Comparison of ENCODE assay signal across 11 mouse cellular contexts in the genomic region with DNA sequence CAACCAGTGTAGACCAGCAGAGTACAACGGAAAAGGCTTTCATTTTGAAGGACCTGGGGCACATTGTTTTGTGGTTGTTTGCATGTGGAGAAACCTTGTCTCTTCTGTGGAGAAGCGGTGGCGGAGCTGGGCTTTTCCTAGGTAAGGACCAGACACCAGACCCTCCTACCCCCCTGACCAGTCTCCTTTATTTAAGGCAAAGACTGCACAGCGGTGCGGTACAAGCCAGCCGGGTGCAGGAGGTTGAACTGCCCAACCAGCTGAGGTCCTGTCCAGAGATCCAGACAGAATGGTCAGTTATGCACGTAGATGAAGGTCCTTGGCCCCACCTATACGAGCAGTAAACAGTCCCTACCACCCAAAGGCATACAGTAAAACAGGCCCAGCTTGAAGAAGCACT. TPM values are rescaled to one million over a fixed set of nuclear protein-coding genes. Genes with fewer than 3 reads are reported as not detected.
A peak's percentile ranks its signal among the peaks of the same experiment; 100 is the strongest.
DNase-seq lines count a peak whose midpoint lies in the region; ATAC-seq lines count a peak whose summit lies in the region.
"Had no signal": no experiment of that assay in that cellular context is flagged by ENCODE, and none has a peak within 500 bp of the region (broad histone marks: within the 10 kb centered on the region; RNA-seq: fewer than 3 reads in every experiment).

No protein-coding gene starts in this region.

- peak overlapping the region; percentile 38; the same call in 1 of the 2 replicates for H3K4me3 ChIP-seq in kidney, embryonic 16.5 days (ENCODE audit: low read length)
- no peak overlapping the region; the same call in 1 of the 2 replicates for H3K4me3 ChIP-seq in forebrain, embryonic 11.5 days (ENCODE audit: low read depth, low read length)
- H3K4me3 ChIP-seq in intestine, embryonic 15.5 days (replicated peaks): peak overlapping the region; percentile 31
- H3K4me3 ChIP-seq in neural tube, embryonic 11.5 days (ENCODE audit: low read depth, low read length): no peak overlapping the region; the same call in 1 of the 2 replicates

- no peaks in the 10 kb centered on the region for H3K36me3 ChIP-seq in kidney, embryonic 16.5 days (ENCODE audit: insufficient read depth, low read length)
- H3K36me3 ChIP-seq in forebrain, embryonic 11.5 days (ENCODE audit: control insufficient read depth, insufficient read depth, low read length): no peaks in the 10 kb centered on the region
- H3K36me3 ChIP-seq in intestine, embryonic 15.5 days: no peaks in the 10 kb centered on the region
- H3K36me3 ChIP-seq in neural tube, embryonic 11.5 days (ENCODE audit: control insufficient read depth, insufficient read depth, low read length): no peaks in the 10 kb centered on the region

- no peaks in the 10 kb centered on the region for H3K9me3 ChIP-seq in kidney, embryonic 16.5 days (ENCODE audit: low read length)
- no peaks in the 10 kb centered on the region for H3K9me3 ChIP-seq in forebrain, embryonic 11.5 days (ENCODE audit: control insufficient read depth, low read length)
- H3K9me3 ChIP-seq in intestine, embryonic 15.5 days: no peaks in the 10 kb centered on the region
- no peaks in the 10 kb centered on the region for H3K9me3 ChIP-seq in neural tube, embryonic 11.5 days (ENCODE audit: control insufficient read depth, low read length)

- H3K4me2 ChIP-seq in kidney, embryonic 16.5 days (replicated peaks; ENCODE audit: low read depth, low read length): peak overlapping the region; percentile 54
- H3K4me2 ChIP-seq in forebrain, embryonic 11.5 days (ENCODE audit: low read depth, low read length, severe bottlenecking): no peak overlapping the region; the same call in 1 of the 2 replicates
- H3K4me2 ChIP-seq in intestine, embryonic 15.5 days (replicated peaks): peak overlapping the region; percentile 66
- no peak overlapping the region for H3K4me2 ChIP-seq in neural tube, embryonic 11.5 days (ENCODE audit: low read depth)

- H3K27me3 ChIP-seq in kidney, embryonic 16.5 days (ENCODE audit: insufficient read depth, low read length): peaks cover 92% of the 10 kb centered on the region
- H3K27me3 ChIP-seq in forebrain, embryonic 11.5 days (ENCODE audit: control insufficient read depth, insufficient read depth, low read length): peaks cover 82% of the 10 kb centered on the region
- H3K27me3 ChIP-seq in intestine, embryonic 15.5 days (replicated peaks): peaks cover 87% of the 10 kb centered on the region
- peaks cover 82% of the 10 kb centered on the region for H3K27me3 ChIP-seq in neural tube, embryonic 11.5 days (ENCODE audit: control insufficient read depth, insufficient read depth, low read length)

- H3K4me1 ChIP-seq in kidney, embryonic 16.5 days (ENCODE audit: insufficient read depth, low read length): peaks cover 26% of the 10 kb centered on the region
- H3K4me1 ChIP-seq in forebrain, embryonic 11.5 days (replicated peaks; ENCODE audit: control insufficient read depth, insufficient read depth, low read length): peaks cover 12% of the 10 kb centered on the region
- peaks cover 26% of the 10 kb centered on the region for H3K4me1 ChIP-seq in intestine, embryonic 15.5 days (replicated peaks)
- H3K4me1 ChIP-seq in neural tube, embryonic 11.5 days (ENCODE audit: control insufficient read depth, insufficient read depth, low read length): peaks cover 8% of the 10 kb centered on the region

- no peak overlapping the region for H3K27ac ChIP-seq in kidney, embryonic 16.5 days (ENCODE audit: low read length)
- no peak overlapping the region for H3K27ac ChIP-seq in forebrain, embryonic 11.5 days (ENCODE audit: low read depth, low read length)
- H3K27ac ChIP-seq in intestine, embryonic 15.5 days: no peak overlapping the region
- H3K27ac ChIP-seq in neural tube, embryonic 11.5 days (ENCODE audit: low read depth, low read length): no peak overlapping the region
- H3K27ac ChIP-seq: macrophage had no signal

- no peak overlapping the region for H3K9ac ChIP-seq in kidney, embryonic 16.5 days (replicated peaks; ENCODE audit: low read length)
- no peak overlapping the region for H3K9ac ChIP-seq in forebrain, embryonic 11.5 days (ENCODE audit: low read length)
- no peak overlapping the region for H3K9ac ChIP-seq in intestine, embryonic 15.5 days
- H3K9ac ChIP-seq in neural tube, embryonic 11.5 days (ENCODE audit: low read length): no peak overlapping the region

- ATAC-seq in kidney, embryonic 16.5 days (ENCODE audit: low FRiP score, low TSS enrichment): no peak
- ATAC-seq in forebrain, embryonic 11.5 days (replicated peaks; ENCODE audit: low FRiP score): no peak
- ATAC-seq in intestine, embryonic 15.5 days: no peak
- ATAC-seq in neural tube, embryonic 11.5 days (ENCODE audit: insufficient read depth, low FRiP score, low TSS enrichment): no peak
- no peak for ATAC-seq in megakaryocyte-erythroid progenitor cell, adult 5-6 weeks (replicated peaks; ENCODE audit: low FRiP score, low TSS enrichment, poor library complexity, severe bottlenecking)

- WGBS in kidney, embryonic 16.5 days: 8% methylated on average over 8 of the region's 8 CpGs
- 4% methylated on average over 8 of the region's 8 CpGs for WGBS in forebrain, embryonic 11.5 days
- 7% methylated on average over 8 of the region's 8 CpGs for WGBS in intestine, embryonic 15.5 days
- under 1% methylated on average over 8 of the region's 8 CpGs for WGBS in neural tube, embryonic 11.5 days

- DNase-seq in kidney, adult 8-10 months: no peak
- peak; percentile 50 for DNase-seq in forebrain, embryonic 11.5 days (ENCODE audit: low spot score)
- peak; percentile 33 for DNase-seq in neural tube, embryonic 11.5 days (ENCODE audit: low spot score)
- no peak for DNase-seq in cerebellum, postnatal 36 days
- no peak for DNase-seq in adrenal gland, adult 8-10 months

RNA-seq across cellular contexts. Expression of a gene that starts 2.4 kb away (rescaled TPM):
- 0.24 TPM in 1 of 2 replicates, not detected in the other for polyA plus RNA-seq in kidney, embryonic 16.5 days (2015; fragmentation: Nextera tagmentation; extraction: Ambion mirVana)
- not detected in 2 replicates for polyA plus RNA-seq in forebrain, embryonic 11.5 days (2014; fragmentation: Nextera tagmentation; extraction: Ambion mirVana)
- polyA plus RNA-seq in intestine, embryonic 15.5 days (2015; fragmentation: Nextera tagmentation; extraction: Ambion mirVana): 2.2 and 2.9 TPM in 2 replicates
- 0.20 TPM in 1 of 2 replicates, not detected in the other for polyA plus RNA-seq in neural tube, embryonic 11.5 days (2014; fragmentation: Nextera tagmentation; extraction: Ambion mirVana)
- total RNA-seq in adrenal gland, adult 8-10 months (2022): 1 to 10 TPM in 3 of 4 experiments, under 1 TPM in 1; 0.93 to 6.3 (median 2.8) TPM
- total RNA-seq in megakaryocyte-erythroid progenitor cell, adult 5-6 weeks (2014; fragmentation: Nextera tagmentation): not detected in 2 replicates
- total RNA-seq in megakaryocyte-erythroid progenitor cell, adult 5-6 weeks (2017): not detected in 2 replicates
- total RNA-seq: ES-E14 had no signal
- polyA plus RNA-seq: macrophage had no signal

RNA-seq across cellular contexts. Expression of a gene that starts 10.1 kb away (rescaled TPM):
- not detected in 2 replicates for polyA plus RNA-seq in kidney, embryonic 16.5 days (2015; fragmentation: Nextera tagmentation; extraction: Ambion mirVana)
- polyA plus RNA-seq in forebrain, embryonic 11.5 days (2014; fragmentation: Nextera tagmentation; extraction: Ambion mirVana): not detected in 2 replicates
- 1.7 and 3.0 TPM in 2 replicates for polyA plus RNA-seq in intestine, embryonic 15.5 days (2015; fragmentation: Nextera tagmentation; extraction: Ambion mirVana)
- polyA plus RNA-seq in neural tube, embryonic 11.5 days (2014; fragmentation: Nextera tagmentation; extraction: Ambion mirVana): not detected in 2 replicates
- total RNA-seq in adrenal gland, adult 8-10 months (2022): 1 to 10 TPM in 3 of 4 experiments, under 1 TPM in 1; 0.56 to 2.1 (median 1.4) TPM
- not detected in 2 replicates for total RNA-seq in megakaryocyte-erythroid progenitor cell, adult 5-6 weeks (2014; fragmentation: Nextera tagmentation)
- total RNA-seq in megakaryocyte-erythroid progenitor cell, adult 5-6 weeks (2017): not detected in 2 replicates
- total RNA-seq: ES-E14 had no signal
- polyA plus RNA-seq: macrophage; spleen, adult 2 months had no signal

RNA-seq across cellular contexts. Expression of a gene that starts 28.1 kb away (rescaled TPM):
- not detected in 2 replicates for polyA plus RNA-seq in kidney, embryonic 16.5 days (2015; fragmentation: Nextera tagmentation; extraction: Ambion mirVana)
- polyA plus RNA-seq in forebrain, embryonic 11.5 days (2014; fragmentation: Nextera tagmentation; extraction: Ambion mirVana): 1.2 and 1.4 TPM in 2 replicates
- polyA plus RNA-seq in intestine, embryonic 15.5 days (2015; fragmentation: Nextera tagmentation; extraction: Ambion mirVana): 0.13 and 0.16 TPM in 2 replicates
- 4.0 and 4.5 TPM in 2 replicates for polyA plus RNA-seq in neural tube, embryonic 11.5 days (2014; fragmentation: Nextera tagmentation; extraction: Ambion mirVana)
- 1 to 10 TPM; 4.2 to 6.2 (median 6.0) TPM for total RNA-seq in adrenal gland, adult 8-10 months (2022)
- not detected in 2 replicates for total RNA-seq in megakaryocyte-erythroid progenitor cell, adult 5-6 weeks (2014; fragmentation: Nextera tagmentation)
- not detected in 2 replicates for total RNA-seq in megakaryocyte-erythroid progenitor cell, adult 5-6 weeks (2017)
- polyA plus RNA-seq: macrophage; spleen, adult 2 months had no signal

RNA-seq across cellular contexts. Expression of a gene that starts 52.6 kb away (rescaled TPM):
- 0.09 TPM in 1 of 2 replicates, not detected in the other for polyA plus RNA-seq in kidney, embryonic 16.5 days (2015; fragmentation: Nextera tagmentation; extraction: Ambion mirVana)
- polyA plus RNA-seq in forebrain, embryonic 11.5 days (2014; fragmentation: Nextera tagmentation; extraction: Ambion mirVana): 0.11 and 0.25 TPM in 2 replicates
- 0.08 and 0.19 TPM in 2 replicates for polyA plus RNA-seq in intestine, embryonic 15.5 days (2015; fragmentation: Nextera tagmentation; extraction: Ambion mirVana)
- 0.08 TPM in 1 of 2 replicates, not detected in the other for polyA plus RNA-seq in neural tube, embryonic 11.5 days (2014; fragmentation: Nextera tagmentation; extraction: Ambion mirVana)
- total RNA-seq in adrenal gland, adult 8-10 months (2022): under 1 TPM in 1 of 4 experiments, not detected in 3; 0.03 TPM
- not detected in 2 replicates for total RNA-seq in megakaryocyte-erythroid progenitor cell, adult 5-6 weeks (2014; fragmentation: Nextera tagmentation)
- not detected in 2 replicates for total RNA-seq in megakaryocyte-erythroid progenitor cell, adult 5-6 weeks (2017)
- total RNA-seq: ES-E14 had no signal
- polyA plus RNA-seq: macrophage; spleen, adult 2 months had no signal

Comparison
In these comparisons a context has a peak if more than half of its experiments do, and no peak if none do; other contexts are left out.
1. H3K4me2 ChIP-seq: peak in kidney, embryonic 16.5 days (single experiment) and intestine, embryonic 15.5 days (single experiment); none in forebrain, embryonic 11.5 days (single experiment) and neural tube, embryonic 11.5 days (single experiment).
2. H3K4me3 ChIP-seq: peak in kidney, embryonic 16.5 days (single experiment) and intestine, embryonic 15.5 days (single experiment); none in forebrain, embryonic 11.5 days (single experiment) and neural tube, embryonic 11.5 days (single experiment).
3. DNase-seq: peak in forebrain, embryonic 11.5 days (single experiment) and neural tube, embryonic 11.5 days (single experiment); none in kidney, adult 8-10 months (0 of 2), cerebellum, postnatal 36 days (0 of 2) and adrenal gland, adult 8-10 months (single experiment).